Mouse (Mus musculus) MEL (cell line): Measurements from ENCODE around the gene Defb28. TPM values are rescaled to one million over a fixed set of nuclear protein-coding genes. Genes with fewer than 3 reads are reported as not detected.

Source experiments
- DNase-seq: peaks from one replicate; pipeline ENCODE4 v3.0.0; 2011; ENCODE audit warnings: low read depth, low spot score
- H3K27ac ChIP-seq: 2 replicates; pipeline ENCODE4 v1.5.1; 2012; ENCODE audit warnings: low read depth, mild to moderate bottlenecking, control low read depth, low read length, moderate library complexity; ENCODE audit not compliant: control insufficient read depth
- H3K27me3 ChIP-seq, 2 experiments: fragments of 150-350 bp in 1 of 2; sonication (generic) in 1 of 2; 2 replicates each; pipeline ENCODE4 v1.6.1; 2012; ENCODE audit warnings: low read length in 2 of 2, mild to moderate bottlenecking in 2 of 2, improper control_type of control experiment in 1 of 2, moderate library complexity in 1 of 2; ENCODE audit not compliant: insufficient read depth in 2 of 2, control insufficient read depth in 1 of 2
- H3K36me3 ChIP-seq, 2 experiments: 2 replicates each; pipeline ENCODE4 v1.6.1; 2012 to 2014; ENCODE audit warnings: low read length in 2 of 2, improper control_type of control experiment in 1 of 2, inconsistent platforms in 1 of 2, mild to moderate bottlenecking in 1 of 2; ENCODE audit not compliant: insufficient read depth in 2 of 2, control insufficient read depth in 1 of 2
- H3K4me1 ChIP-seq, 2 experiments: fragments of 150-350 bp in 1 of 2; sonication (generic) in 1 of 2; 2 replicates each; pipeline ENCODE4 v1.6.1; 2012; ENCODE audit warnings: low read length in 2 of 2, improper control_type of control experiment in 1 of 2, mild to moderate bottlenecking in 1 of 2; ENCODE audit not compliant: insufficient read depth in 2 of 2, control insufficient read depth in 1 of 2
- H3K4me3 ChIP-seq, 2 experiments: fragments of 150-350 bp in 1 of 2; sonication (generic) in 1 of 2; 2 replicates each; pipeline ENCODE4 v1.5.1; 2012; ENCODE audit warnings: low read depth in 2 of 2, low read length in 2 of 2, mild to moderate bottlenecking in 2 of 2, moderate library complexity in 2 of 2, control low read depth in 1 of 2, improper control_type of control experiment in 1 of 2; ENCODE audit not compliant: control insufficient read depth in 1 of 2, insufficient read depth in 1 of 2
- H3K79me2 ChIP-seq: 2 replicates; pipeline ENCODE4 v1.6.1; 2012; ENCODE audit warnings: mild to moderate bottlenecking, low read length, moderate library complexity; ENCODE audit not compliant: control insufficient read depth, poor library complexity, insufficient read depth
- H3K9ac ChIP-seq: 2 replicates; pipeline ENCODE4 v1.6.1; 2012; ENCODE audit warnings: low read depth, mild to moderate bottlenecking, control low read depth, low read length, moderate library complexity; ENCODE audit not compliant: control insufficient read depth, poor library complexity, severe bottlenecking
- H3K9me3 ChIP-seq: fragments of 150-350 bp; sonication (generic); replicated peaks from 2 replicates; pipeline ENCODE4 v1.6.1; 2012; ENCODE audit warnings: mild to moderate bottlenecking, low read length, improper control_type of control experiment, moderate library complexity; ENCODE audit not compliant: insufficient read depth
- CHD1 ChIP-seq: IDR thresholded peaks from 2 replicates; pipeline ENCODE4 v1.6.1; 2012; ENCODE audit warnings: low read depth, mild to moderate bottlenecking, inconsistent platforms, low read length, improper control_type of control experiment
- ELF1 ChIP-seq: IDR thresholded peaks from 2 replicates; pipeline ENCODE4 v1.6.1; 2014; ENCODE audit warnings: low read depth, mild to moderate bottlenecking, inconsistent platforms, low read length, improper control_type of control experiment, moderate library complexity
- EP300 ChIP-seq, 2 experiments: IDR thresholded peaks; 2 replicates each; pipeline ENCODE4 v1.6.1; 2011; ENCODE audit warnings: improper control_type of control experiment in 2 of 2, low read length in 2 of 2, low read depth in 1 of 2, mild to moderate bottlenecking in 1 of 2
- ETS1 ChIP-seq: IDR thresholded peaks from 2 replicates; pipeline ENCODE4 v1.6.1; 2012; ENCODE audit warnings: low read depth, mild to moderate bottlenecking, inconsistent platforms, low read length, improper control_type of control experiment, moderate library complexity
- HCFC1 ChIP-seq: IDR thresholded peaks from 2 replicates; pipeline ENCODE4 v1.6.1; 2012; ENCODE audit warnings: low read depth, mild to moderate bottlenecking, inconsistent platforms, low read length, improper control_type of control experiment, moderate library complexity
- JUND ChIP-seq: IDR thresholded peaks from 2 replicates; pipeline ENCODE4 v1.6.1; 2011; ENCODE audit warnings: low read depth, mild to moderate bottlenecking, improper control_type of control experiment, low read length
- MAFK ChIP-seq: IDR thresholded peaks from 2 replicates; pipeline ENCODE4 v1.6.1; 2011; ENCODE audit warnings: low read depth, mild to moderate bottlenecking, low read length, improper control_type of control experiment, borderline replicate concordance
- MYC ChIP-seq: IDR thresholded peaks from 2 replicates; pipeline ENCODE4 v1.6.1; 2011; ENCODE audit warnings: low read depth, mild to moderate bottlenecking, low read length, improper control_type of control experiment, moderate library complexity
- NELFE ChIP-seq: IDR thresholded peaks from 2 replicates; pipeline ENCODE4 v1.6.1; 2011; ENCODE audit warnings: low read depth, low read length, improper control_type of control experiment
- NRF1 ChIP-seq: IDR thresholded peaks from 2 replicates; pipeline ENCODE4 v1.6.1; 2014; ENCODE audit warnings: low read depth, mild to moderate bottlenecking, inconsistent platforms, low read length, improper control_type of control experiment, moderate library complexity; ENCODE audit not compliant: poor library complexity, insufficient read depth, severe bottlenecking
- POLR2A ChIP-seq, 2 experiments: IDR thresholded peaks; 2 replicates each; pipeline ENCODE4 v1.6.1; 2011 to 2012; ENCODE audit warnings: low read length in 2 of 2, mild to moderate bottlenecking in 2 of 2, control low read depth in 1 of 2, improper control_type of control experiment in 1 of 2, low read depth in 1 of 2, moderate library complexity in 1 of 2; ENCODE audit not compliant: control insufficient read depth in 1 of 2, insufficient read depth in 1 of 2, poor library complexity in 1 of 2
- RCOR1 ChIP-seq: IDR thresholded peaks from 2 replicates; pipeline ENCODE4 v1.6.1; 2012; ENCODE audit warnings: low read depth, mild to moderate bottlenecking, inconsistent platforms, low read length, improper control_type of control experiment
- SIN3A ChIP-seq: IDR thresholded peaks from 2 replicates; pipeline ENCODE4 v1.6.1; 2012; ENCODE audit warnings: low read length, improper control_type of control experiment, inconsistent platforms
- TCF12 ChIP-seq: IDR thresholded peaks from 2 replicates; pipeline ENCODE4 v1.6.1; 2014; ENCODE audit warnings: low read depth, mild to moderate bottlenecking, inconsistent platforms, low read length, improper control_type of control experiment, moderate library complexity
- ZC3H11A ChIP-seq: IDR thresholded peaks from 2 replicates; pipeline ENCODE4 v1.6.1; 2012; ENCODE audit warnings: low read depth, mild to moderate bottlenecking, inconsistent platforms, low read length, improper control_type of control experiment
- ZNF384 ChIP-seq: IDR thresholded peaks from 2 replicates; pipeline ENCODE4 v1.6.1; 2012; ENCODE audit warnings: low read depth, mild to moderate bottlenecking, inconsistent platforms, low read length, improper control_type of control experiment
- polyA plus RNA-seq, 2 experiments: library from polyadenylated mRNA; stranded (reverse) in 1 of 2; unstranded in 1 of 2; fragments of >175 nt in 1 of 2; fragments of >200 nt in 1 of 2; gene quantifications; 2 replicates each; pipeline versions ENCODE4 v1.2.1 to v1.2.4; 2012; ENCODE audit warnings: low replicate concordance in 2 of 2, low read depth in 1 of 2; ENCODE audit not compliant: insufficient read length in 2 of 2, insufficient read depth in 1 of 2, missing spikeins in 1 of 2
- total RNA-seq: library from RNA; depleted of rRNA; stranded (reverse); fragments of 300-350 nt; gene quantifications from 2 replicates; pipeline ENCODE4 v1.2.3, GENCODE M21; 2012

Gene Defb28
- total and polyA plus RNA-seq, 3 experiments = not detected

DNA sequence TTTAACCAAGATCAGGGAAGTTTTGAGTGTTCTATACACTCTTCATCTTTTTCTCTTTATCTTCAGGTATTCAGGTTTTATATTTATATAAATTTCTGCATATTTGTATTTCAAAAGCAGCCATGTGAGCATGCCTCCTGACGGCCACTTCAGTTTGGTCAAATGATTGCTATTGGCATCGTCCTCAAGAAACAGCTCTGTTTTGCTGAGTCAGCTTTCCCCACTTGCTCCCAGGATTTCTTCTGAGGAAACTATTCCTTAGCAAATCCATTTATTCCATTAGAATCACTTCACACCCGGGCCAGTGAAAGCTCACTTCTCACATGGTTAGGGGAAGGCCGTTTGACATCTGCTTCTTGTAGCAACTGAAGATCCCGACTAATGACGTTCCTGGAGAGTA lies 20.0 kb upstream of the Defb28 start:
- Histone ChIP-seq H3K36me3 (peaks cover 0 to 6% of the 10 kb centered on the region in 2 experiments; a peak in 2 of 4 replicates), H3K4me1 (peaks cover 3 to 8% of the 10 kb centered on the region in 2 experiments; a peak in 2 of 4 replicates), H3K27me3 (no peaks in the 10 kb centered on the region), H3K4me3 (no peak overlapping the region), H3K9ac (no peak overlapping the region), H3K27ac (no peak overlapping the region), H3K9me3 (no peaks in the 10 kb centered on the region), H3K79me2 (no peaks in the 10 kb centered on the region)
- no peak for TF ChIP-seq JUND
- TF ChIP-seq SIN3A = no peak
- no peak for TF ChIP-seq HCFC1
- DNase-seq = no peak

DNA sequence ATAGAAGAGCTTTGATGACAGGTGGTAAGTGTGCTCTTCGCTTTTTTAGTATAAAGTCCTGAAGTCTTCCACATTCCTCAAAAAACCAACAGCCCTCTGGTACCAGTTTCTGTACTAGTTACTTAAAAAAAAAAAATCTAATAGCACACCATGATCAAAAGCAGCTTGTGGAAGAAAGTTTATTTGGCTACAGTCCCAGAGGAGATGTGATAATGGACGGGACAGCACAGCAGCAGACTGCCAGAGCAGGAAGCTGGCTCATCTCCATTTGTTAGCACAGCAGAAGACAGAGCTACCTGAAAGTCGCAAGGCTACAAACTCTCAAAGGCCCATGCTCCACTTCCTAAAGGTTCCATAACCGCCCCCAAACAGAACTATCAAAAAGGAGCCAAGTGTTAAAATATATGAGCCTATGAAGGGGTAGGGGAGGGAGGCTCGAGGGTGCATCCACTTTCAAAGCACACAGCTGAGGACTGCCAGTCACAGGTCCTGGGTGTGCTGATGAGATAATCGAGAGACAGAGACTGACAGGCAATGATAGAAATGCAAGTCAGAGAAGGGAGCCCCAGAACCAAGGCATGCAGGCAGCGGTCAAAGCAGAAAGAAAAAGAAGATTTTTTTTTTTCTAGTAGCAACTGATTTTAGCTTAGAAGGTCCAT lies 17.7 kb upstream of the Defb28 start:
- Histone ChIP-seq H3K4me3 (peak overlapping the region in 1 of 2 experiments; percentile 23; a peak in 1 of 4 replicates), H3K9me3 (no peaks in the 10 kb centered on the region), H3K4me1 (peaks cover 3 to 4% of the 10 kb centered on the region in 2 experiments; a peak in 2 of 4 replicates), H3K79me2 (no peaks in the 10 kb centered on the region), H3K9ac (no peak overlapping the region), H3K27ac (no peak overlapping the region), H3K36me3 (peaks cover 0 to 3% of the 10 kb centered on the region in 2 experiments; a peak in 1 of 4 replicates), H3K27me3 (no peaks in the 10 kb centered on the region; a peak in 1 of 4 replicates)
- peak; percentile 76 for DNase-seq
- 0 out of 2 replicates have a peak, but pooled peaks have one; percentile 15 for TF ChIP-seq ETS1
- TF ChIP-seq TCF12 = peak; percentile 29; the same call in 1 of the 2 replicates
- no peak for TF ChIP-seq MAFK
- TF ChIP-seq ELF1 = peak; percentile 29; the same call in 1 of the 2 replicates
- no peak for TF ChIP-seq NELFE
- TF ChIP-seq ZC3H11A = no peak
- no peak for TF ChIP-seq CHD1
- no peak for TF ChIP-seq RCOR1
- TF ChIP-seq MYC = no peak
- TF ChIP-seq EP300 (IDR thresholded peaks at IDR 0.05; ENCODE audit: low read depth in 1 of 2, low read length in 2 of 2) = peak; percentile 14 to 19; a peak in 2 of 4 replicates
- no peak for TF ChIP-seq POLR2A (IDR thresholded peaks at IDR 0.05; ENCODE audit: control insufficient read depth in 1 of 2, insufficient read depth in 1 of 2, low read depth in 1 of 2, low read length in 2 of 2, poor library complexity in 1 of 2)
- peak; percentile 69 for TF ChIP-seq ZNF384
- TF ChIP-seq NRF1 = no peak
